Comparison of ENCODE assay signal across 10 mouse cellular contexts in genomic region chr7:34917998-34918397, GRCm38 (mm10).
"Had no signal": no experiment of that assay in that cellular context is flagged by ENCODE, and none has a peak within 500 bp of the region (broad histone marks: within the 10 kb centered on the region; RNA-seq: fewer than 3 reads in every experiment).

No protein-coding gene starts in this region.

- H3K27me3 ChIP-seq: limb, embryonic 13.5 days; midbrain, embryonic 12.5 days; stomach, embryonic 15.5 days had no signal

- DNase-seq: left cerebral cortex, postnatal 4 days; right cerebral cortex, adult 18-20 months; right cerebral cortex, postnatal 25 days; thymus, adult 2 months; thymus, postnatal 25 days had no signal

- ATAC-seq: midbrain, embryonic 16.5 days had no signal

- H3K36me3 ChIP-seq: stomach, embryonic 15.5 days had no signal

- H3K27ac ChIP-seq: liver, embryonic 14.5 days; midbrain, embryonic 12.5 days; stomach, embryonic 15.5 days had no signal

- H3K4me2 ChIP-seq: limb, embryonic 13.5 days; midbrain, embryonic 12.5 days; stomach, embryonic 15.5 days had no signal

- H3K4me3 ChIP-seq: limb, embryonic 13.5 days; midbrain, embryonic 12.5 days; stomach, embryonic 15.5 days had no signal

- H3K9ac ChIP-seq: limb, embryonic 13.5 days; liver, embryonic 14.5 days; midbrain, embryonic 12.5 days; stomach, embryonic 15.5 days had no signal

- H3K9me3 ChIP-seq: limb, embryonic 13.5 days; midbrain, embryonic 12.5 days; stomach, embryonic 15.5 days had no signal
